In the genomic region with DNA sequence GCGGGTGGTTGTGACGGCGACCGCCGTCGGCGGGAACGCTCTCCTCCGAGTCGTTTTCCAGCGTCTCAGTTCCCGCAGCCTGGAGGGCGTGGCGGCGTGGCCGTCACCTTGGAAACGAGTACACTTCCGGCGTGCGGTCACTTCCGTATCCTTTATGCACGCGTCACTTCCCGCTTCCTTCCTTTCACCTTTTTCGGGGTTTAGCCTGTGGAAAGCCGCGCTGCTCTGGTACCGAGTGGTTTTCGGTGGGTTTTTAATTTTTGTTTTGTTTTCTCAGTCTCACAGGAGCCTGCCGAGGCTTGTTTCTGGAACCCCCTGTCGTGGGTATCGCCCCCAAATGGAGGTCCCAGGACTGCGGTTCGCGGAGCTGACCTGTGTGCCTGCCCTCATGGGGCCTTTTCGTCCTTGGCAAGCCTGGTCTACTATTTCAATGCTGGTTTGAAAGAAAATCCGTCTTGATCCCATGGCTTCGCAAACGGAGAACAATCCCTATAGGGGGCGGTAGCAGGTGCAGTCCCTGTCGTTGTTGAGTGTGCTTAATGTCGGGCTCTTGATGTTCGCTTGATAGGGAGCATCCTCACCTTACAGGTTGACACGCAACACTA, we compare ENCODE assay signal across 7 mouse cellular contexts. TPM values are rescaled to one million over a fixed set of nuclear protein-coding genes. Genes with fewer than 3 reads are reported as not detected.
DNase-seq lines count a peak whose midpoint lies in the region; ATAC-seq lines count a peak whose summit lies in the region.

A gene (minus strand): TSS at position 122 of the 605 bp plus-strand sequence.

- peak; percentile 94 for DNase-seq in adrenal gland, adult 2 months
- peak; percentile 85 for DNase-seq in embryo, embryonic 11.5 days (ENCODE audit: low read depth, low spot score)
- peak; percentile 87 to 89 for DNase-seq in gastrocnemius, postnatal 36 days
- peak; percentile 92 to 95 for DNase-seq in left cerebral cortex, postnatal 25 days (ENCODE audit: low spot score in 2 of 2)
- peak; percentile 92 for DNase-seq in midbrain, embryonic 10.5 days (ENCODE audit: low spot score)
- peak; percentile 90 for DNase-seq in right cerebral cortex, postnatal 4 days

- peaks cover 3% of the 10 kb centered on the region; the same call in 1 of the 2 replicates for H3K36me3 ChIP-seq in intestine, embryonic 15.5 days
- H3K36me3 ChIP-seq in midbrain, embryonic 10.5 days: peaks cover 29% of the 10 kb centered on the region

- H3K4me1 ChIP-seq in intestine, embryonic 15.5 days (replicated peaks): peaks cover 8% of the 10 kb centered on the region; the same call in 1 of the 2 replicates
- H3K4me1 ChIP-seq in midbrain, embryonic 10.5 days: peaks cover 17% of the 10 kb centered on the region

- no peaks in the 10 kb centered on the region for H3K9me3 ChIP-seq in intestine, embryonic 15.5 days
- H3K9me3 ChIP-seq in midbrain, embryonic 10.5 days (replicated peaks): no peaks in the 10 kb centered on the region

- peak within 1 kb of the TSS; percentile 67 for H3K9ac ChIP-seq in intestine, embryonic 15.5 days

- H3K27me3 ChIP-seq in intestine, embryonic 15.5 days (replicated peaks): no peaks in the 10 kb centered on the region
- no peaks in the 10 kb centered on the region for H3K27me3 ChIP-seq in midbrain, embryonic 10.5 days (ENCODE audit: low read depth, poor library complexity, severe bottlenecking)

- H3K4me3 ChIP-seq in intestine, embryonic 15.5 days (replicated peaks): peak within 1 kb of the TSS; percentile 75
- peak within 1 kb of the TSS; percentile 87 for H3K4me3 ChIP-seq in midbrain, embryonic 10.5 days

- H3K27ac ChIP-seq in intestine, embryonic 15.5 days: peak within 1 kb of the TSS; percentile 64
- peak within 1 kb of the TSS; percentile 87 for H3K27ac ChIP-seq in midbrain, embryonic 10.5 days (replicated peaks)

- WGBS in intestine, embryonic 15.5 days: under 1% methylated on average over 44 of the region's 44 CpGs
- under 1% methylated on average over 44 of the region's 44 CpGs for WGBS in midbrain, embryonic 10.5 days

- ATAC-seq in intestine, embryonic 15.5 days: peak; percentile 99

- peak within 1 kb of the TSS; percentile 98 for H3K4me2 ChIP-seq in intestine, embryonic 15.5 days (replicated peaks)

- intact Hi-C loops in gastrocnemius, postnatal 36 days (cut with DNase I): no loop called here
- intact Hi-C loops in left cerebral cortex, postnatal 25 days (cut with DNase I): loop anchor here (5.0 kb wide), 1 partner anchor 235 kb away; a partner anchor contains a TSS

RNA-seq across cellular contexts. Expression of the gene that starts here (rescaled TPM):
- total RNA-seq in adrenal gland, adult 2 months (2021): 1 to 10 TPM; 6.6 to 8.5 TPM
- 1.1 and 1.3 TPM in 2 replicates for polyA plus RNA-seq in adrenal gland, adult 2 months (2012; rRNA removed)
- total RNA-seq in gastrocnemius, postnatal 36 days (2021): under 1 TPM; 0.31 to 0.69 TPM
- 3.9 and 4.5 TPM in 2 replicates for polyA plus RNA-seq in intestine, embryonic 15.5 days (2015; fragmentation: Nextera tagmentation; extraction: Ambion mirVana)
- 10 to 100 TPM; 20.7 to 20.9 TPM for total RNA-seq in left cerebral cortex, postnatal 25 days (2021)
- polyA plus RNA-seq in midbrain, embryonic 10.5 days (2016; fragmentation: Nextera tagmentation; extraction: Ambion mirVana): 10.9 and 12.1 TPM in 2 replicates

Comparison
In these comparisons a context has a peak if more than half of its experiments do, and no peak if none do; other contexts are left out.
1. Peak in every context shown above with its lines: DNase-seq, ATAC-seq, H3K4me3 ChIP-seq and H3K27ac ChIP-seq.
2. RNA of the gene that starts here (total RNA-seq): 20.7 to 20.9 TPM in left cerebral cortex, postnatal 25 days and 6.6 to 8.5 TPM in adrenal gland, adult 2 months; 0.31 to 0.69 TPM in gastrocnemius, postnatal 36 days; every median in the first group is over 4 times any median in the second.
3. Peak in DNase-seq in gastrocnemius, postnatal 36 days; RNA of the gene not detected or under 1 TPM.